Mouse (Mus musculus) mouse trophoblast stem cell (cell line): ENCODE data around the gene Mdfi.
"Not testable (repeated sequence)": the region's sequence is repeated elsewhere in the genome, so short reads cannot be mapped to it uniquely, and the experiment has no call there.

Source experiments
- in situ Hi-C, 2 experiments: fragments of 300-500 bp; cut with MseI, MboI; formaldehyde crosslinking; loops; 2 replicates in 1 of 2; 3 replicates in 1 of 2; pipeline ENCODE4 v1.15.1; 2025

Mdfi gene

DNA sequence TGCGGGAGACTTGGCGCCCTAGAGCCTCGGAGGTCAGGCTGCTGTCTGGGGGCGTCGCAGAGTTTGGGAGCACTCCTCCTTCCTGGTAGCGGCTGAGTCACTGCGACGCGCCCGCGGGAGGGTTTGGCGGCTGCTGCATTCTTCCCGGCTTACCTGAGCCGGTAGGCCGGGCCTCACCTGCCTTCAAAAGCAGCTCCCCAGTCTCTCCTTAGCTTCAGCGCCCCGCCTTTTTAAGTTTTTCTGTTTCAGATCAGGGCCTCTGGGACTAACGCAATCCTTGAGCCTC lies at the start of gene Mdfi:
Mdfi (minus strand) TSS at position 210 of the 286 bp plus-strand sequence.
- in situ Hi-C loops: no loop called here

- in situ Hi-C loops: no loop called here
Observed at GRCm38 (mm10) chr17:47883099-47883498, 48.6 kb upstream of the Mdfi start.

- in situ Hi-C loops: no loop called here
Observed at GRCm38 (mm10) chr17:47881330-47881729, 46.8 kb upstream of the Mdfi start.

- in situ Hi-C loops: no loop called here
Observed at GRCm38 (mm10) chr17:47879207-47879606, 44.7 kb upstream of the Mdfi start.

DNA sequence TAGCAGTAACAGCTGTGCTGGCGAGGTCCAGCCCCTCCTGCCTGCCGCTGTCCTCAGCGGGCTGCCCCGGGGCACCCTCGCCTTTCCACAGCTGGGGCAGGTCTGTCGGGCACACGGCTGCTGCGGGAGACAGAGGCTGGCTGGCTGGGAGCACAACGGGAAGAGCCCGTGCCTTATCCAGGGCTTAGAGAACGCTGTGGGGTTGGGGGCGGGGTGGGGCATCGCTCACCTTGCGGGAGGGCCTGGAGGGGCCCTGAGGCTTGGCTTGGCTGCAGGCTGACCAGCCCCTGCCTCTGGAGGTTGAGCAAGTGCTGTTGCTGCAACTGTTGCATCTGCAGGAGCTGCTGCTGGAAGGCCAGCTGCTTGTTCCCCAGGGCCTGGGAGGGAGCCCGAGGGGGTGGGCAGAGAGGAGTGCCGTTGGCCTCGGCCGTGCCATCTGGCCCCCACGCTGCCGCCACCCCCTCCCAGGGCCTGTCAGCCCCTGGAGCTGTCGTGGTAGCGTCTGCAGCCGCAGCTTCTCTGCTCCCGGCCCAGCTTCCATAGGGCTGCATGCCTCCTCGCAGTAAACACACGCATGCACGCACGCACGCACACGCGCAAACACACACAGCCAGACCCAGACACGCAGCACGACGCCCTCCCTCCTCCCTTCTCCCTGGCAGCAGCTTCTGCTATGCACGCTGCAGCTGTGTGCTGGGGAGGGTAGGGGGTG lies 44.0 kb upstream of the Mdfi start:
- in situ Hi-C loops: no loop called here

GRCm38 (mm10) chr17:47877715-47878377 lies 43.4 kb upstream of the Mdfi start:
- in situ Hi-C loops: no loop called here

DNA sequence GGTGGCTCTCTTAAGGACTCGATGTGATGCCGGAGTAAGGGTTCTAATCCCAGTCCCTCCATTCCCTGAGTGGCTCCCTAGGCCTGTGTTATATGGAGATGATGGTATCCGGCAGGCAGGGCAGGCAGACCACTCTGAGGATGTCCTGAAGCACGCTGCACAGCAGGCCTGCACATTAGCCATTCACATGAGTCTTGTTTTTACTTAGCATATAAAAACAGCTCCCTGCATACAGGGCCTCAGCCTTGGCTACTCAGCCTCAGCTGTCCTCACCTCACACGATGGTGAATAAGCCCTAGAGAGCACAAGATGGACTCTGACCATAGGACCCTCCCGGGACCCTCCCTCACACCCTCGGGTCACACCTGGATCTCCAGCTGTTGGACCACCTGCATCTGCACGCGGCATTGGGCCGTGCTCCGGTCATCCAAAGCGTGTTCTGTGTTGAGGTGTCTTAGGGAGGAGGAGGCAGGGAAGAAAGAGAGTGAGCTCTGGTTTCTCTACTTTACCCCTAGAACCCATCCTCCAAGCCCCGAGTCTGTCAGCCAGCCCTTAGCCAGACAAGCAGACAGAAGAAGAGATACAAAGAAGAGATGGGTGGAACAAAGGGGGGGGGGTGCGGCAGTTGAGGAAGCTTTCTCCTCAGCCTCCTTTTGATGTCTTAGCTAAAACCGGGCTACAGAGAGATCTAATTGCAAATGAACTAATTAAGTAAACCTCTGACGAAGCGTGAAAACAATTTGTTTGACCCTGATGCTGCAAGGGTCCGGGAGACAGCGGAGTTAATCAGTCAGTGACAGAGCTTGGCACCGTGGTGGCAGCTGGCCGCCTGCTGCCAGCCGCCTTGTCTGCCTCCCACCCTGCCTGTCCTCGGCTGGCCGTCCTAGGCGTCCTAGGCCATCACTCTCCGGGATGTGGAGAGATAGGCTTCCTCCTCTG lies 42.6 kb upstream of the Mdfi start:
- in situ Hi-C loops: no loop called here

GRCm38 (mm10) chr17:47873341-47873791 lies 38.9 kb upstream of the Mdfi start:
- in situ Hi-C loops: no loop called here

GRCm38 (mm10) chr17:47872311-47873011 lies 38.0 kb upstream of the Mdfi start:
- in situ Hi-C loops: no loop called here

- in situ Hi-C loops: no loop called here
Observed at GRCm38 (mm10) chr17:47869874-47870273, 35.4 kb upstream of the Mdfi start.

DNA sequence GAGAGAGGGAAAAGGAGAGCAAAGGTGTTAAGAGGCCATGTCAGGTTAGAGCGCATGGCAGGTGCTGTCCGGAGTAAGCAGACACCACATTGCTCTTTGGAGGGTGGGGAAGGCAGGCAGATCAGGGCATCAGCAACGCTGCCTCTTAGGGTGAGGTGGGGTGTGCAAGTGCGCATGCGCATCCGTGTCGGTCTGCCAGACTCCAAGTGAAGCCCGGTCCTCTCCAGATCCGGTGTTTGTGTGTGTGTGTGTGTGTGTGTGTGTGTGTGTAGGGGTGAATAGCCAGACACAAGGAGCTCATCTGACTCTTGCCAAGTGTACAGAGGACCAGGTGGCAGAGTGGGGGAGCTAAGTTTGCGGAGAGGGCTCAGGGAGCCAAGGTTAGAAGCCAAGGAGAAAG lies 31.5 kb upstream of the Mdfi start:
- in situ Hi-C loops: no loop called here

DNA sequence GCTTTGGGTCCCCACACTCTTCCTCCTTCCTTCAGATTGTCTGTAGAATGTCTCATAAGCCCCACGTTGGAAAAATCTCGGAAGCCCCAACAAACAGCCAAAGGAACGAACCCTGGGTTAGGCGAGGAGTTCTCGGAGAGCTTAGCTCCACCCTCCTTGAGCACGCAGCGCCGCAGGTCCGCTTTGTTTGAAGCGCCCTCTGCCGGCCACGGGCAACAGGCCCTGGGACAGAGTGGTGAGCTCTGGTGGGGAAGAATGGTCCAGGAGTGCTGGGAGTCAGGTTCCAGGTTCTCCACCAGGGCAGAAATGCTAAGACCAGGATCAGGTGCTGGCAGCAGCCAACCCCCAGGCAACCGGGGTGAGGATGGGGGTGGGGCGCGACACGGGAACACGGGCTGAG lies 30.0 kb upstream of the Mdfi start:
- in situ Hi-C loops: loop anchor here in 1 of 2 experiments (5.0 kb wide), 1 partner anchor 72 kb away; no protein-coding TSS in a partner anchor

DNA sequence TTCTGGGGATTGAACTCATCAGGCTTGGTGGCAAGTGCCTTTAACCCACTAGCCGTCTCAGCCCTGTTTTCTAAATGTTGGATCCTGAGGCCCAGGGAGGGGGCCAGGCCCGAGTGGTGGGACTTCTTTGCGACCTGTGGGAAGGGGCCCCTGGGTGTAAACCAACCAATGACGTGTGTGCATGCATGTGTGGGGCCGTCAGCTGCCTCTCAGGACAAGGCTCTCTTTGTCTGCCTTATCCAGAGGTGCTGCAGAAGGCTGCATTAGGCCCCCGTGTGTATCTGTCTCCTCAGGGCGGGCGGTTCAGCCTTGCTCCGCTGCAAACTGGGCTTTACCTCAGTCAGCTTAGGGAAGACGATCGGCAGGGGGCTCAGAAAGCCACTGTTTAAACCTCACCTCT lies 28.9 kb upstream of the Mdfi start:
- in situ Hi-C loops: loop anchor here in 1 of 2 experiments (5.0 kb wide), 1 partner anchor 71 kb away; no protein-coding TSS in a partner anchor

DNA sequence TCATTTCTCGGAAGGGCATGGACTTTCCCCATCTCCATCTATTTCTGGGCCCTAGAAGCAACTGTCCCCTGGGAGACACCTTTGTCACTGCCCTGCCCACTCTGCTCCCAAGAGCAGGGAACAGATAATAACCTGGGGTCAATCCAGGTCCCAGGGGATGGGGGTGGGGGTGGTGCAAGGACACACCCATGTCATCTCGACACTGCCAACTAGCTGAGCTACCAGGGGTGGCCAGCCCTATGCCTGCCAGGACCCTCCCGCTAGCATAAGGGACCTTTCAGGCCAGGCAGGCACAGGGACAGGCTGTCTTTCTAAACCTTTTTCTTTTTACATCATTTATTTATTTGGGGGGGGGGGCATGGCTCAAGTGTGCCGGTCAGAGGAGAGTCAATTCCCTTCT lies 28.5 kb upstream of the Mdfi start:
- in situ Hi-C loops: loop anchor here in 1 of 2 experiments (5.0 kb wide), 1 partner anchor 71 kb away; no protein-coding TSS in a partner anchor

- in situ Hi-C loops: no loop called here
Observed at GRCm38 (mm10) chr17:47855544-47855943, 21.1 kb upstream of the Mdfi start.

DNA sequence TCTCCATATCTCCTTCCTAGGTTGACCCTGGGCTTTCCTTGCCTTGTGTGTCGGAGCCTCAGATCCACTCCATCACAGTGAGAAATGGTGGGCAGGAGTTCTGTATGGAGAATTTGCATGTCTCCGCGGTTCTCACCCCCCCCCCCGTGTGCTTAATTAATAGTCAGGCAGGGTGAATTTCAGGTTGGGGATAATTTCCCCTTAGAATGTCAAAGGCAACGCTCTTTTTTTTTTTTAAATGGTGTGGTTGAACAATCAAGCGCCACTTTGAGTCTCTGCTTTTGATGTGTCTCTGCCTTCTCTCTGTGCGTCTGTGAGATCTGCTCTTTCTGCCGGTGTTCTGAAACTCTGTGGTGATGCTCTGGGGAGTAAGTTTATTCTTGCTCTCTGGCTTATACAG lies 20.4 kb upstream of the Mdfi start:
- in situ Hi-C loops: no loop called here

- in situ Hi-C loops: no loop called here
Observed at GRCm38 (mm10) chr17:47853760-47854159, 19.3 kb upstream of the Mdfi start.

GRCm38 (mm10) chr17:47853336-47853735 lies 18.8 kb upstream of the Mdfi start:
- in situ Hi-C loops: no loop called here

DNA sequence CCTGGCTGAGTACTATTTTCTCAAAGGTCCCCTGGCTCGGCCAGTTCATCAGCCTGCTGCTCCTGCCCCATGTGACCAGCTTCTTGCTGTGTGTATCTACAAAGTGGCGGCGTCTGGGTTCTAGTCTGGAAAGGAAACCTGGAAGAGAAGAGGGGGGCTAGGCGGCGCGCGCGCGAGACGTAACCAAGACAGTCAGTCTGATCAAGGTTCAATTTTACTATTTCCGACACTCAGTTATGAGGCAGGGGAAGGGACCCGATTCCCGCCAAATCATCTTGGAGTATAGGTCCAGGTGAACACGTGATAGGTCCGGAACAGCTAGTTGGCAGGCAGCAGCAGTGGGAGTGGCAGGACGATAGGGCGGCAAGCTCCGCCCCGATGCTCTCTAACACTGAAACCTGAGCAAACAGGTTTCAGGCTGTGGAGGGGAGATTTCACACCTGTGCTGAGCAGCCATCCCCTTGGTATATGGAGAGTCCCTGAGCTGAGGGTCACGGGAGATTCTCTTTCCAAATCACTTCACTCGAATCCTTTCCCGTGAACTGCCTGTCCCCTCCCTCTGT lies 17.4 kb upstream of the Mdfi start:
- in situ Hi-C loops: not testable (repeated sequence)

- in situ Hi-C loops: no loop called here
Observed at GRCm38 (mm10) chr17:47850639-47851314, 16.3 kb upstream of the Mdfi start.

GRCm38 (mm10) chr17:47850035-47850434 lies 15.5 kb upstream of the Mdfi start:
- in situ Hi-C loops: no loop called here
